Mouse (Mus musculus) urinary bladder, postnatal 36 days (tissue): ENCODE results near the gene Eno2.
A peak's percentile ranks its signal among the peaks of the same experiment; 100 is the strongest.

Source experiments
- DNase-seq, 2 experiments: peaks; one replicate each; pipeline ENCODE4 v3.0.0; 2022; ENCODE audit warnings: low spot score in 2 of 2, mixed read lengths in 1 of 2

Gene Eno2

GRCm38 (mm10) chr6:124740211-124740887 lies 29.1 kb downstream of the Eno2 start:
- DNase-seq: peak in 1 of 2 experiments; percentile 44

- DNase-seq: no peak
Observed at GRCm38 (mm10) chr6:124739231-124739796, 30.2 kb downstream of the Eno2 start.

- peak; percentile 64 to 78 for DNase-seq
Observed at GRCm38 (mm10) chr6:124738511-124739023, 30.9 kb downstream of the Eno2 start, which contains the start of gene Ptpn6. Gene Ptpn6, minus strand, starts transcription at chr6:124738714.

- no peak for DNase-seq
Observed at GRCm38 (mm10) chr6:124737040-124737439, 32.4 kb downstream of the Eno2 start.

- DNase-seq: no peak
Observed at GRCm38 (mm10) chr6:124734417-124734816, 35.1 kb downstream of the Eno2 start.

GRCm38 (mm10) chr6:124732476-124733370 lies 36.8 kb downstream of the Eno2 start:
- no peak for DNase-seq

GRCm38 (mm10) chr6:124731038-124731437 lies 38.4 kb downstream of the Eno2 start:
- no peak for DNase-seq

GRCm38 (mm10) chr6:124729850-124730705 lies 39.4 kb downstream of the Eno2 start:
- no peak for DNase-seq

- DNase-seq: no peak
Observed at GRCm38 (mm10) chr6:124728621-124729020, 40.9 kb downstream of the Eno2 start.

GRCm38 (mm10) chr6:124724472-124724871 lies 45.0 kb downstream of the Eno2 start:
- DNase-seq: no peak

- no peak for DNase-seq
Observed at GRCm38 (mm10) chr6:124723541-124723940, 45.9 kb downstream of the Eno2 start.

- no peak for DNase-seq
Observed at GRCm38 (mm10) chr6:124722876-124723473, 46.5 kb downstream of the Eno2 start.

- no peak for DNase-seq
Observed at GRCm38 (mm10) chr6:124720904-124721303, 48.6 kb downstream of the Eno2 start.

- DNase-seq: no peak
Observed at GRCm38 (mm10) chr6:124719354-124719978, 50.0 kb downstream of the Eno2 start.

GRCm38 (mm10) chr6:124718703-124719102 lies 50.8 kb downstream of the Eno2 start:
- DNase-seq: peak; percentile 71 to 80

GRCm38 (mm10) chr6:124717968-124718367 lies 51.5 kb downstream of the Eno2 start:
- DNase-seq: no peak

- no peak for DNase-seq
Observed at GRCm38 (mm10) chr6:124716864-124717490, 52.5 kb downstream of the Eno2 start.

GRCm38 (mm10) chr6:124712918-124713317 lies 56.6 kb downstream of the Eno2 start:
- DNase-seq: no peak

GRCm38 (mm10) chr6:124711824-124712782 lies 57.4 kb downstream of the Eno2 start, which contains the start of the genes Emg1 and Phb2:
Gene Emg1, minus strand, starts transcription at chr6:124712178.
Gene Phb2, plus strand, starts transcription at chr6:124712336.
- peak; percentile 98 to 99 for DNase-seq
